Mouse (Mus musculus): ENCODE measurements around the gene Tmem26. TPM values are rescaled to one million over a fixed set of nuclear protein-coding genes. Genes with fewer than 3 reads are reported as not detected.
A peak's percentile ranks its signal among the peaks of the same experiment; 100 is the strongest.
"Not testable (repeated sequence)": the region's sequence is repeated elsewhere in the genome, so short reads cannot be mapped to it uniquely, and the experiment has no call there.

Gene Tmem26
- polyA plus RNA-seq, 2 experiments, result 0.63 to 1.3 TPM

DNA sequence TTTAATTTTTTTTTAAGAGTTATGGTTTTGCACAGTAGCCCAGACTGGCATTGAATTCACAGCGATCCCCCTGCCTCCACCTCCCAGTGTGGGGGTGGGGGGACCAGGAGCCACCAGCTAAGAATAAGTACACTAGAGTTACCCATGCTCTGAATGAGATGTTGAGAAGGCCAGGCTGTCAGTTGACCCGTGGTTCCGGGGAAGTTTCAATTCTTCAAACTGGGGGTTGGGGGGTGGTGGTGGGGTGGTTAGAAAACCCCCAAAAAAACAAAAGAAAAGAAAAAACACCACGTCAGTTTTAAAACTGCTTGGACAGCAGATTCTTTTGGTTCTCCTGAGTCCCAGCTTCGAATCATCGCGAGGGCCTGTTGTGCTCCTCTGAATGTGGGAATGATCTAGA, 431 bp upstream of the Tmem26 start:
- no peaks in the 10 kb centered on the region for H3K9me3 ChIP-seq (ENCODE audit: control insufficient read depth, low read length)
- no peaks in the 10 kb centered on the region for H3K4me1 ChIP-seq (replicated peaks; ENCODE audit: control insufficient read depth in 2 of 2, insufficient read depth in 2 of 2, low read length in 1 of 2)
- H3K4me2 ChIP-seq (ENCODE audit: low read depth), result no peak overlapping the region
- no peaks in the 10 kb centered on the region for H3K36me3 ChIP-seq (replicated peaks; ENCODE audit: control insufficient read depth, insufficient read depth, low read depth)
- H3K4me3 ChIP-seq (ENCODE audit: insufficient read depth in 1 of 2, low read depth in 2 of 2, low read length in 2 of 2), result no peak overlapping the region
- DNase-seq (ENCODE audit: low read depth in 3 of 3, low spot score in 3 of 3) (no peak), ATAC-seq (ENCODE audit: insufficient read depth) (no peak)
- WGBS (ENCODE audit: insufficient replicate concordance), result 32% methylated on average over 7 of the region's 7 CpGs
- TF ChIP-seq CTCF (IDR thresholded peaks at IDR 0.05; ENCODE audit: low read depth), result no peak
- TF ChIP-seq EP300 (IDR thresholded peaks at IDR 0.05; ENCODE audit: low read depth), result no peak
- H3K27me3 ChIP-seq (ENCODE audit: control insufficient read depth, insufficient read depth, low read length), result no peaks in the 10 kb centered on the region
- no peak overlapping the region for H3K9ac ChIP-seq (replicated peaks)
- H3K27ac ChIP-seq, result no peak overlapping the region

DNA sequence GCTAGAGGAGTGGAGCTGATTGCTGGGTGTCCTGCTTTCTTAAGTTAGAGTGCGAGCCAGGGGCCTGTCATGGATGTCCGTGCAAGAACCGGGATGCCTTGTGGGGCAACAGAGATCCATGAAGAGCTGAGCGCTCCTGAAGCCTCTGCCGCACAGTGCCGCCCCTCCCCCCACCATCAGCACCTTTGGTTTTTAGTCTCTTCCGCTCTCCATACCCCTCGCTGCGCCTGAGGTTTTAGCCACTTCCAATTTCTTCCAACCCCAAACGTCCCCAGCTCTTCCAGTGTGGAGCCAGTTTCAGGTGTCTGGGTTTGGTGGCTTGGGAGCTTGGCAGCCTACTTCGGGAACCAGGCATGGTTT, 895 bp downstream of the Tmem26 start:
- H3K4me2 ChIP-seq (ENCODE audit: low read depth), result peak overlapping the region; percentile 41
- H3K27me3 ChIP-seq (ENCODE audit: control insufficient read depth, insufficient read depth, low read length), result no peaks in the 10 kb centered on the region
- no peak overlapping the region for H3K27ac ChIP-seq
- 3% methylated on average over 11 of the region's 11 CpGs for WGBS (ENCODE audit: insufficient replicate concordance)
- TF ChIP-seq EP300 (IDR thresholded peaks at IDR 0.05; ENCODE audit: low read depth) (no peak), CTCF (IDR thresholded peaks at IDR 0.05; ENCODE audit: low read depth) (no peak)
- peak overlapping the region; percentile 25 to 36 for H3K4me3 ChIP-seq (ENCODE audit: insufficient read depth in 1 of 2, low read depth in 2 of 2, low read length in 2 of 2)
- DNase-seq (ENCODE audit: low read depth in 3 of 3, low spot score in 3 of 3) (no peak), ATAC-seq (ENCODE audit: insufficient read depth) (no peak)
- no peaks in the 10 kb centered on the region for H3K9me3 ChIP-seq (ENCODE audit: control insufficient read depth, low read length)
- no peak overlapping the region for H3K9ac ChIP-seq (replicated peaks)
- no peaks in the 10 kb centered on the region for H3K36me3 ChIP-seq (replicated peaks; ENCODE audit: control insufficient read depth, insufficient read depth, low read depth)
- no peaks in the 10 kb centered on the region for H3K4me1 ChIP-seq (replicated peaks; ENCODE audit: control insufficient read depth in 2 of 2, insufficient read depth in 2 of 2, low read length in 1 of 2)

DNA sequence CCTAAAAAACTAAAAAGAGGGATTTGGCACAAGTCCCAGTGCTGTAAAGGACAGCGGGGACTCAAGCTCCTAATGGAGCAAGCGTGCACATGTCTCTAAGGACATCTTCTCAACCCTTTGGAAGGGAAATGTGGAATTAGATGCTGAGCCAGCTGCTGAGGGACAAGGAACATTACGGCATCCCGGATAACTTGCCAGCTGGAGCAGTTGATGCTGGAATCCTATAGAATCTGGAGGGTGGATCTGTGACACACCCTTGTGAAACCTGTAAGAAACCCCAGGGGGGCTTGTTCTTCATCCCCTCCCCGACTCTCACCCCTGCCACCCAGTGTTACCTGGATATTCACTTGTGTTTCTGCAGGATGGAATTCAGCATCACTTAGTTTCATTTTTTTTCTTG, 4.0 kb downstream of the Tmem26 start:
- Histone ChIP-seq H3K36me3 (replicated peaks; ENCODE audit: control insufficient read depth, insufficient read depth, low read depth) (no peaks in the 10 kb centered on the region), H3K4me3 (ENCODE audit: insufficient read depth in 1 of 2, low read depth in 2 of 2, low read length in 2 of 2) (no peak overlapping the region), H3K4me1 (replicated peaks; ENCODE audit: control insufficient read depth in 2 of 2, insufficient read depth in 2 of 2, low read length in 1 of 2) (no peaks in the 10 kb centered on the region), H3K9ac (replicated peaks) (no peak overlapping the region), H3K27me3 (ENCODE audit: control insufficient read depth, insufficient read depth, low read length) (no peaks in the 10 kb centered on the region), H3K9me3 (ENCODE audit: control insufficient read depth, low read length) (no peaks in the 10 kb centered on the region), H3K4me2 (ENCODE audit: low read depth) (no peak overlapping the region), H3K27ac (no peak overlapping the region)
- no peak for ATAC-seq (ENCODE audit: insufficient read depth)
- TF ChIP-seq EP300 (IDR thresholded peaks at IDR 0.05; ENCODE audit: low read depth) (no peak), CTCF (IDR thresholded peaks at IDR 0.05; ENCODE audit: low read depth) (no peak)
- no peak for DNase-seq (ENCODE audit: low read depth in 3 of 3, low spot score in 3 of 3)
- 66% methylated on average over 5 of the region's 5 CpGs for WGBS (ENCODE audit: insufficient replicate concordance)

DNA sequence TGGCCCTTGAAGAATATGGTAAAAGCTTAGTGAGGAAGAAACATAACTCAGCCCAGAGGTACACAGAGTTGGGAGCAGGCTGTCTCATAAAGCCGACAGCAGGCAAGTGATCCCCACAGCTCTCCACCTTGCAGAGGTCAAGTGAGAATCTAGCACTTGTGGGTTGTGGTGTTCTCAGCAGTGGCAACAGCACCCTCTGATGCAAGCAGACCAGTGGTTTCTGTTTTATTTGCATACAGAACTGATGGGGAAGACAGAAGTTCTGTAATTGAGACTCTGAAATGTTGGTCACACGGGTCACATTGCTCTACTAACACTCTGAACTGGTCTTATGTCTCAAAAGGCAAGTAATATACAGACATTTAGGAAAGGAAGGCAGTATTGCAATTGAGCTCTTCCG, 12.2 kb downstream of the Tmem26 start:
- no peak for ATAC-seq (ENCODE audit: insufficient read depth)
- no peaks in the 10 kb centered on the region for H3K27me3 ChIP-seq (ENCODE audit: control insufficient read depth, insufficient read depth, low read length)
- TF ChIP-seq EP300 (IDR thresholded peaks at IDR 0.05; ENCODE audit: low read depth) (no peak), CTCF (IDR thresholded peaks at IDR 0.05; ENCODE audit: low read depth) (no peak)
- no peak overlapping the region for H3K4me2 ChIP-seq (ENCODE audit: low read depth)
- H3K36me3 ChIP-seq (replicated peaks; ENCODE audit: control insufficient read depth, insufficient read depth, low read depth), result no peaks in the 10 kb centered on the region
- 54% methylated on average over 3 of the region's 3 CpGs for WGBS (ENCODE audit: insufficient replicate concordance)
- H3K4me1 ChIP-seq (replicated peaks; ENCODE audit: control insufficient read depth in 2 of 2, insufficient read depth in 2 of 2, low read length in 1 of 2), result no peaks in the 10 kb centered on the region
- H3K9ac ChIP-seq (replicated peaks), result no peak overlapping the region
- H3K27ac ChIP-seq, result no peak overlapping the region
- H3K4me3 ChIP-seq (ENCODE audit: insufficient read depth in 1 of 2, low read depth in 2 of 2, low read length in 2 of 2), result no peak overlapping the region
- H3K9me3 ChIP-seq (ENCODE audit: control insufficient read depth, low read length), result no peaks in the 10 kb centered on the region
- DNase-seq (ENCODE audit: low read depth in 3 of 3, low spot score in 3 of 3), result no peak

DNA sequence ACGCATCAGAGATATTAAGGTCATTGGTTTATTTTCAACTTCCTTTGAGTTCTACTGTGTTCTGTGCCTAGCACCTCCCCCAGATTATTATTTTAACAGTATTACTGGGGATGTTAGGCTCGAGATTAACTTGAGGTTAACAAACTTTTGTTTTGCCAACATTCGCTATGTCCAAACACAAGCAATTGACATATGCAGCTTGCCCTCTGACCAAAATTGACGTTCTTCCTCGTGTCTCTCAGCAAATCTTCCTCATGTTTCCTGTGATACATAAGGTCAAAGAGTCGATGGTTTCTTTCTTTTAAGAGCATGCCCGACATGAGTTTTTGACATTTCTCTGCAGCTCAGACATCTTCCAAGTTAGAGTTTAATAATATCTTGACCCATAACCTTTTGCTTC, 13.9 kb downstream of the Tmem26 start:
- Histone ChIP-seq H3K4me3 (ENCODE audit: insufficient read depth in 1 of 2, low read depth in 2 of 2, low read length in 2 of 2) (no peak overlapping the region), H3K4me1 (replicated peaks; ENCODE audit: control insufficient read depth in 2 of 2, insufficient read depth in 2 of 2, low read length in 1 of 2) (no peaks in the 10 kb centered on the region), H3K27ac (no peak overlapping the region), H3K36me3 (replicated peaks; ENCODE audit: control insufficient read depth, insufficient read depth, low read depth) (no peaks in the 10 kb centered on the region), H3K27me3 (ENCODE audit: control insufficient read depth, insufficient read depth, low read length) (no peaks in the 10 kb centered on the region), H3K9ac (replicated peaks) (no peak overlapping the region), H3K4me2 (ENCODE audit: low read depth) (no peak overlapping the region), H3K9me3 (ENCODE audit: control insufficient read depth, low read length) (no peaks in the 10 kb centered on the region)
- TF ChIP-seq CTCF (IDR thresholded peaks at IDR 0.05; ENCODE audit: low read depth), result no peak
- TF ChIP-seq EP300 (IDR thresholded peaks at IDR 0.05; ENCODE audit: low read depth), result no peak
- WGBS (ENCODE audit: insufficient replicate concordance), result 45% methylated on average over 7 of the region's 7 CpGs
- DNase-seq (ENCODE audit: low read depth in 3 of 3, low spot score in 3 of 3) (no peak), ATAC-seq (ENCODE audit: insufficient read depth) (no peak)

DNA sequence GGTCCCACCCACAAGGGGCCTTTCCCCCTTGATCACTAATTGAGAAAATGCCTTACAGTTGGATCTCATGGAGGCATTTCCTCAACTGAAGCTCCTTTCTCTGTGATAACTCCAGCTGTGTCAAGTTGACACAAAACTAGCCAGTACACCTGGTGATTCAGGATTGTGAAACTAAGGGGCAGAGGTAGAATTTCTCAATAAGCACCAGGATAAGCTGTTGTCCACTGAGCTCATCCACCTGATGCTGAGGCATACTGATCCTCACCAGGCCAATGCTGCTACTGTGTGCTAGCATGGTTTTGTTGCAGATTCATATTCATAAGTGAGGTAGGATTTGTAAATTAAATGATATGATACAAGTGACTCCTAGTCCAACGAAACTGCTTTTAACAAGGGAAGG, 15.5 kb downstream of the Tmem26 start:
- not testable (repeated sequence) for H3K9ac ChIP-seq (replicated peaks); H3K4me2 ChIP-seq (ENCODE audit: low read depth); H3K4me1 ChIP-seq (replicated peaks; ENCODE audit: control insufficient read depth in 2 of 2, insufficient read depth in 2 of 2, low read length in 1 of 2); H3K27me3 ChIP-seq (ENCODE audit: control insufficient read depth, insufficient read depth, low read length); DNase-seq (ENCODE audit: low read depth in 3 of 3, low spot score in 3 of 3); H3K4me3 ChIP-seq (ENCODE audit: insufficient read depth in 1 of 2, low read depth in 2 of 2, low read length in 2 of 2); H3K27ac ChIP-seq; ATAC-seq (ENCODE audit: insufficient read depth); H3K36me3 ChIP-seq (replicated peaks; ENCODE audit: control insufficient read depth, insufficient read depth, low read depth); H3K9me3 ChIP-seq (ENCODE audit: control insufficient read depth, low read length)
- WGBS (ENCODE audit: insufficient replicate concordance), result 55% methylated on average over 1 of the region's 1 CpGs
